Mouse (Mus musculus) bone marrow, adult 2 months (tissue): ENCODE results near the gene Gamt.

Source experiments
- CTCF ChIP-seq: fragments of 200-500 bp; IDR thresholded peaks from 2 replicates; pipeline ENCODE4 v1.5.1; 2011; ENCODE audit warnings: low read length, control low read depth; ENCODE audit not compliant: control insufficient read depth, insufficient read depth
- POLR2A ChIP-seq: fragments of 200-500 bp; IDR thresholded peaks from 2 replicates; pipeline ENCODE4 v1.6.1; 2011; ENCODE audit warnings: low read depth, mild to moderate bottlenecking, control low read depth, low read length, borderline replicate concordance; ENCODE audit not compliant: control insufficient read depth

DNA sequence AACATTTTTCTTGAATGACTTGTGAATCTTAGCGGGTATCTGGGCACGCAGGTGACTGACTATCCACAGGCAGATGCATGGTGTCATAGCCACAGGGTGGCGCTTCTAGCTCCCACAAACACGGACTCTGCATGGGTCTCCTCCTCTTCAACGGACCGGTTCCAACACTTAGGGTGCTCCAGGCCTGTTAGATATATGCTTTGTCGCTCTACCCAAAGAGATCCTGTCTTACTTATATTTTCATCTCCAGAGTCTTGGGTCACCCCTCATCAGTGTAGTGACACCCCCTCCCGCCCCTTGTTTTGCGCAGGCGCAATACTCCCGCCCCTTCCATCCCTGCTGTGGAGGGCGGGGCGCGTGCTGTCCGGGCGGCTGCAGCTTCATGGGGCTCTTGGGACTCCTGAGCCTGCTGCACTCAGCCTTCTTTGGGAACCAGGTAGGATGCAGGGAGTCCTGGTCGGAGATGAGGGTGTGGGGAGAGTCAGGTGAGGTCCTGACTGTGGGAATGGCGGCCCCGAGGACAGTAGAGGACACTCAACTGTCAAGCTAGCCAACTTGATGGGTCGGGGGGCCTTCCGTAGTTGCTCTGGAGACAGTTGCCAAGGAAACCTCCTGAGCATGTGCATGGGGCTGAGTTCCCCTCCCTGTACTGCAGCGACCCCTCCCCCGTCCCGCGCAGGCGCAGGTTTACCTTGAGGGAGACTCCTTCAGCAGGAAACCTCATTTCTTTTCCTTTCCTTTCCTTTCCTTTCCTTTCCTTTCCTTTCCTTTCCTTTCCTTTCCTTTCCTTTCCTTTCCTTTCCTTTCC, 35.0 kb upstream of the Gamt start, which contains the start of gene Apc2:
- TF ChIP-seq POLR2A (no peak), CTCF (peak; percentile 77)
